Mouse (Mus musculus): ENCODE measurements at regions not wholly inside any gene's neighbourhood (a gene's known extent, or its start where the extent isn't known, plus 50 kb on each side); places are given as distances from the start of the nearest gene placed in this dataset.
A peak's percentile ranks its signal among the peaks of the same experiment; 100 is the strongest.

DNA sequence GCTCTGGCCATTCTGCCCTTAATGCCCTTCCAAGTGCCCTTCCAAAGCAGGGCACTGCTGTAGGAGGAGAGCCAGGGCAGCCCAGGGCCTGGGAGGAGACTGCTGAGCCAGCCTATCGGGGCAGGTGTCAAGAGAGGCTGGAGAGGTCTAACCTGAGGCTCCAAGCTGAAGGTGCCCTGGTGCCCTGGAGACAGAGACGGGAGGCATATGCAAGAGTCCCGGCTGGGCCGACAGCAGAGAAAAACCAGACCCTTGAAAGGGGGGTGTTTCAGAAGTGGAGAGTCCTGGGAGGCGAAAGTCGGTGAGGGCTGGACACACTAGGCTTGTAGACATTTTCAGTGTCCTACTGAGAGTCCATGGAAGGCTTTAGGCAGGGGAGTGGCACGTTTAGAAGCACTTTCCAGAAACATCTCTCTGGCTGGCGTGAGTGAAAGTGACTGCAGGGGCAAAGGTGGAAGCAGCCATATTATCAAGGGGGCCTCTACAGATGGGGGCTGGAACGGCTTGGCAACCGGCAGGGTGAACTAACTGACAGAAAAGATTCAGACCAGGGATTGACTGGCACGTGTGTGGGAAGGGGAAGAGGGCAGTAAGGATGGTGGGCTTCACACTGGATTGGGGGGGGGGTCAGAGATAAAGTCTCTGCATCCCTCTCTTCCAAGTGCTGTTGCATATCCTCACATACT is 101.1 kb downstream of the Cstad start:
- Histone ChIP-seq H3K4me1 (ENCODE audit: control insufficient read depth, insufficient read depth, low read length) (peaks cover 44% of the 10 kb centered on the region), H3K27ac (ENCODE audit: low read depth, low read length) (peak overlapping the region; percentile 46; the same call in 1 of the 2 replicates), H3K9ac (ENCODE audit: low read length) (peak overlapping the region; percentile 15), H3K9me3 (ENCODE audit: control insufficient read depth, low read length) (no peaks in the 10 kb centered on the region), H3K27me3 (ENCODE audit: control insufficient read depth, insufficient read depth, low read length) (no peaks in the 10 kb centered on the region), H3K4me3 (ENCODE audit: low read depth, low read length) (no peak overlapping the region), H3K36me3 (ENCODE audit: control insufficient read depth, insufficient read depth, low read length) (no peaks in the 10 kb centered on the region), H3K4me2 (ENCODE audit: low read depth) (no peak overlapping the region)
- ATAC-seq (ENCODE audit: insufficient read depth, low FRiP score, low TSS enrichment) = no peak
- WGBS = 70% methylated on average over 11 of the region's 11 CpGs
- no peak for DNase-seq (ENCODE audit: low spot score)

DNA sequence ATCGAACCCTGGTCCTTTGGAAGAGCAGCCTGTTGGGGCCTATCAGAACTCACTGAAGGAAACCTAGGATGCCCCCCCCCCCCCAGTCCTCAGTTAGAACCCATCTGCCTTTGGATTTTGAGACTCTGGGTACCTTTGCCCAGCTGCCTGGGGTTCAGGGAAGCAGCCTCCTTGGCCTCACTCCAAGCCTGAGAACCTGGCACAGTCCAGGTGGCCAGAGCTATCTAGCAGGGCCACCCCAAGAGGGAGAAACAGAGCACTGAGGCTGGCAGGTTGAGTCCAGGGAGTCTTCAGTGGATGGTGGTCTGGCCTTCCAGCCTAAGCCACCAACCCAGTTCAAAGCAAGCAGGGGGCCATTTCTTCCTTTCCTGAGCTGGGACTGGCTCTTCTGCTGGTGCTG is 100.2 kb downstream of the Cstad start:
- Histone ChIP-seq H3K4me1 (ENCODE audit: control insufficient read depth, insufficient read depth, low read length) (peaks cover 44% of the 10 kb centered on the region), H3K4me3 (ENCODE audit: low read depth, low read length) (no peak overlapping the region), H3K27me3 (ENCODE audit: control insufficient read depth, insufficient read depth, low read length) (no peaks in the 10 kb centered on the region), H3K4me2 (ENCODE audit: low read depth) (no peak overlapping the region), H3K9me3 (ENCODE audit: control insufficient read depth, low read length) (no peaks in the 10 kb centered on the region), H3K9ac (ENCODE audit: low read length) (no peak overlapping the region), H3K36me3 (ENCODE audit: control insufficient read depth, insufficient read depth, low read length) (no peaks in the 10 kb centered on the region), H3K27ac (ENCODE audit: low read depth, low read length) (peak overlapping the region; percentile 44; the same call in 1 of the 2 replicates)
- ATAC-seq (ENCODE audit: insufficient read depth, low FRiP score, low TSS enrichment) (no peak), DNase-seq (ENCODE audit: low spot score) (no peak)
- 92% methylated on average over 1 of the region's 1 CpGs for WGBS

DNA sequence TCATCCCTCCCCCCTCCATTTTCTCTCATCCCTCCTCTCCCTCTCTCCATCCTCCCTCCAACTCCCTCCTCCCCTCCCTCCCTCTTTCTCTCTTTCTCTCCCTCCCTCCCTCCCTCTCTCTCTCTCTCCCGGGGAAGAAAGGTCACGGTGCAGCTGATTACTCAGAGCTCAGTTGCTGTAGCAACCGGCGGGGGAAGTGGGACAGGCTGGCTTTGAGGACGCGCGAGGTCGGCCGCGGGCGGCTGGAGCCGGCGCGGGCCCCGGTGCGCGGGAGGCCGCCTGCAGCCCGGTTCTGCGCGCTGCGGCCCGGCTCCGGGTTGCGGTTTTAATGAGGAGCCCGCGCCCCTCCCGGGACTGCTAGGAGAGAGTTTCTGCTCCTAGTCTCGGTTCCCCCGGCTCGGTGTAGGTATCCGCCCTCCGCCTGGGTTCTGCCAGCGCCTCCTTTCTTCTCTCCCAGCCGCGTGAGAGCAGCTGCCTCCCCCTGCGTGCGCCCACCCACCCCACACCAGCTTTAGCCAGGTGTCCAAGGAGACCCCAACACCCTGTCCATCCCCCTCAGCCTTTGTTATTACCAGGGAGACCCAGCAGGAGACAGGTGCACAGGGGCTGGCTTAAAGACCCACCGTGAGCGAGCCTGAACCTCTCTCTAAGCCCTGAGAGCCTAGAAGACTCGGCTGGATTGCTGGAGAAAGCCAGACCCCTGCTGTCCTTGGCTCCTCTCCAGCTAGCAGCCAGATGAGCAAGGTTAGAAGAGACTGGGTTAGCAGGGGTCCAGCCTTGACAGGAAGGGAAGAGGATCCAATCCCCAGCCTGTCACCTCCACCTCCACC is 98.6 kb downstream of the Cstad start:
- peak; percentile 84 for ATAC-seq (ENCODE audit: insufficient read depth, low FRiP score, low TSS enrichment)
- Histone ChIP-seq H3K4me1 (ENCODE audit: control insufficient read depth, insufficient read depth, low read length) (peaks cover 36% of the 10 kb centered on the region), H3K9ac (ENCODE audit: low read length) (peak overlapping the region; percentile 86), H3K36me3 (ENCODE audit: control insufficient read depth, insufficient read depth, low read length) (no peaks in the 10 kb centered on the region), H3K27ac (ENCODE audit: low read depth, low read length) (peak overlapping the region; percentile 100), H3K4me2 (ENCODE audit: low read depth) (peak overlapping the region; percentile 59), H3K27me3 (ENCODE audit: control insufficient read depth, insufficient read depth, low read length) (no peaks in the 10 kb centered on the region), H3K4me3 (ENCODE audit: low read depth, low read length) (peak overlapping the region; percentile 33), H3K9me3 (ENCODE audit: control insufficient read depth, low read length) (no peaks in the 10 kb centered on the region)
- peak; percentile 92 for DNase-seq (ENCODE audit: low spot score)
- under 1% methylated on average over 41 of the region's 41 CpGs for WGBS

DNA sequence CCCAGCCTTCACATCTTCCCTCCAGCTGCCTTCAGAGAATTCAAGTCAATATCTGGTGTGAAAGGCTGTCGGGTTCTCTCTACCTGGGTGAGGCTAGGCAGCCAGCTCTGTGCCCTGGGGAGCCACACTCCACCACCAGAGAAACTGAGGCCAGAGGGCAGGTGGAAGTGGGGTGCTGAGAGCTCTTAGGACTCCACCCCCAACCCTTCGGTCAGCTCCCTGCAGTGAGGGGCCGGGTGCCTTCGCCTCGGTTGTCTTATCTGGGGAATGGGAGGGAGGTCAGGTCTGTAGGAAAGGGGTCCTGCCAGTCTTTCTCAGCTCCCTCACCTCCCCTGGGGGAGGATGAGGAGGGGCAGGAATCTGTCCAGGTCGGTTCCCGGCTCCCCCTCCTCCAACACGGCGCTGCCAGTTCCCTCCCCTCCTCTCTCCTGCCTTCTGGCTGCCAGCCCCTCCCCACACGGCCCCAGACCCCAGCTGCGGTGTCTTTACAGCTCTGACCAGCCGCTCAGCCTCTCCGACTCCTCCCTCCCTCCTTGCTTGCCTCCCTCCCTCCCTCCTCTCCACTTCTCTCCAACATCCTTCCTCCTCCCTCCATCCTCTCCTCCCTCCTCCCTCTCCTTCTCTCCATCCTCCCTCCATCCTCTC is 97.8 kb downstream of the Cstad start:
- Histone ChIP-seq H3K27ac (ENCODE audit: low read depth, low read length) (peak overlapping the region; percentile 100), H3K9ac (ENCODE audit: low read length) (peak overlapping the region; percentile 86), H3K4me3 (ENCODE audit: low read depth, low read length) (peak overlapping the region; percentile 0; the same call in 1 of the 2 replicates), H3K36me3 (ENCODE audit: control insufficient read depth, insufficient read depth, low read length) (no peaks in the 10 kb centered on the region), H3K27me3 (ENCODE audit: control insufficient read depth, insufficient read depth, low read length) (no peaks in the 10 kb centered on the region), H3K4me1 (ENCODE audit: control insufficient read depth, insufficient read depth, low read length) (peaks cover 36% of the 10 kb centered on the region), H3K9me3 (ENCODE audit: control insufficient read depth, low read length) (no peaks in the 10 kb centered on the region), H3K4me2 (ENCODE audit: low read depth) (peak overlapping the region; percentile 59)
- ATAC-seq (ENCODE audit: insufficient read depth, low FRiP score, low TSS enrichment) = peak; percentile 77
- peak; percentile 87 for DNase-seq (ENCODE audit: low spot score)
- under 1% methylated on average over 13 of the region's 13 CpGs for WGBS

DNA sequence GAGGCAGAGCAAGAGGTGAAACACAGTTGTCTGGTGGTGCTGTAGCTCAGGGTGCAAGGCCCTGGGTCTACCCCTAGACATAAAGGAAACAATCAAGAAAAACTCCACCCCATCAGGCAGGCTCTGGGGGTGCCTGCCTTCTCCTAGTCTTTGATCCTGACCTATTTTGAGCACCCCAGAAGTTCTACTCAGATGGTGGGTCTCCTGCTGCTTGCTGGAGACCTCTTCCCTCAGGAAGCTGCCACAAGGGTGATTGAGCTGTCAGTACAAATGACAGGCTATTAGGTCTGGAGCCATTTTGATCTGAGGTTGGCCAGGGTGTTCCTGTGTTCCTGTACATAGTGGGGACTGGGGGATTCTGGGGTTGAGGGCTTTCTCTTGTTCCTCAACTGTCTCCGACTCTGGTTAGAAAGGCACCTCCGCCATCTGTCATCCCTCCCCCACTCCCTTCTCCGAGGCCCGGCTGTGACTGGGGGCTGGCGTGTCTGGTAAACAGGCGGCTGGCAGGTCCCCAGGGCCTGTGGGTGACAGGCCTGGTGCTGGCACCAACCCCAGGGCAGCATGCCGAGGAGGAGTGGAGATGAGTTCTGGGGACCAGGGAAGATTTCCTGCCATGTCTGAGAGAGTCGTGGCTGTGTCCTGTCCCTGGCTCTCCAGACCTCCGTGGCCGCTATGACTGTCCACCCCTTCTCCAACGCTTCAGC is 97.2 kb downstream of the Cstad start:
- Histone ChIP-seq H3K4me3 (ENCODE audit: low read depth, low read length) (no peak overlapping the region), H3K36me3 (ENCODE audit: control insufficient read depth, insufficient read depth, low read length) (no peaks in the 10 kb centered on the region), H3K4me1 (ENCODE audit: control insufficient read depth, insufficient read depth, low read length) (peaks cover 43% of the 10 kb centered on the region), H3K9ac (ENCODE audit: low read length) (peak overlapping the region; percentile 59), H3K4me2 (ENCODE audit: low read depth) (peak overlapping the region; percentile 5; the same call in 1 of the 2 replicates), H3K9me3 (ENCODE audit: control insufficient read depth, low read length) (no peaks in the 10 kb centered on the region), H3K27ac (ENCODE audit: low read depth, low read length) (peak overlapping the region; percentile 100), H3K27me3 (ENCODE audit: control insufficient read depth, insufficient read depth, low read length) (no peaks in the 10 kb centered on the region)
- WGBS = under 1% methylated on average over 11 of the region's 11 CpGs
- peak; percentile 65 for DNase-seq (ENCODE audit: low spot score)
- peak; percentile 21 for ATAC-seq (ENCODE audit: insufficient read depth, low FRiP score, low TSS enrichment)

DNA sequence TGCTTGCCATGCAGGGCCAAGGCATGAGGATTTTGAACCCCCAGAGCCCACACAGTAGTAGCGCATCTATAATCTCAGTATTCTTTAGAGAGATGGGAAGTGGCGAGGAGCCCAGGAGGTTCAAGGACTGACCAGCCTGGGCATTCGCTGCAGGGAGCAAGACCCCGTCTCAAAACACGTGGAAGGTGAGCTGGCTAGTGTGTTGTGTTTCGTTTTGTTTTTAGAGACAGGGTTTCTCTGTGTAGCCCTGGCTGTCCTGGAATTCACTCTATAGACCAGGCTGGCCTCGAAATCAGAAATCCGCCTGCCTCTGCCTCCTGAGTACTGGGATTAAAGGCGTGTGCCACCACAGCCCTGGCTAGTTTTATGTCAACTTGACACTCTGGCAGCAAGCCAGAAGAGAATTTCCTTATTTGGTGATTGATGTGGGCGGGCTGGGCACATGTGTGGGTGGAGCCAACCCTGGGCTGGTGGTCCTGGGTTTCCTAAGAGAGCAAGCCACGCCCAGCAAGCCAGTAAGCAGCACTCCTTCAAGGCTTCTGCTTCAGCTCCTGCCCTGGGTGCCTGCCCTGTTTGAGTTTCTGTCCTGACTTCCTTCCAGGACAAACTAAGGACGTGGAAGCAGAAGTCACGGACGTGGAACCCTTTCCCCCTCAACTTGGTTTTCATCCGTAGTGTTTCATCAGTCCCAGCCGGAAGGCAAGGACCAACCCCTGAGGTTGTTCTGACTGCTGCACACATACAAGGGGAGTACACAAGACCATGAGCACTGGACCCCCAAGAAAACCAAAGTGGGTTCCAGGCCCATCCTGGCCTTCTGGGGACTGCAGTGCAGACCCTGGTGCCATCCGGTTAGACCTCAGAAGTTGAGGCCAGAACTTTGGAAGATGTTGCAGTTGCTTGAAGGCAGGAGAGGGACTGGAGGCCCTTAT is 96.4 kb downstream of the Cstad start:
- no peaks in the 10 kb centered on the region for H3K27me3 ChIP-seq (ENCODE audit: control insufficient read depth, insufficient read depth, low read length)
- peaks cover 47% of the 10 kb centered on the region for H3K4me1 ChIP-seq (ENCODE audit: control insufficient read depth, insufficient read depth, low read length)
- H3K36me3 ChIP-seq (ENCODE audit: control insufficient read depth, insufficient read depth, low read length) = no peaks in the 10 kb centered on the region
- ATAC-seq (ENCODE audit: insufficient read depth, low FRiP score, low TSS enrichment) (no peak), DNase-seq (ENCODE audit: low spot score) (no peak)
- no peaks in the 10 kb centered on the region for H3K9me3 ChIP-seq (ENCODE audit: control insufficient read depth, low read length)
- H3K4me3 ChIP-seq (ENCODE audit: low read depth, low read length) = no peak overlapping the region
- H3K9ac ChIP-seq (ENCODE audit: low read length) = no peak overlapping the region; the same call in 1 of the 2 replicates
- no peak overlapping the region for H3K4me2 ChIP-seq (ENCODE audit: low read depth)
- H3K27ac ChIP-seq (ENCODE audit: low read depth, low read length) = peak overlapping the region; percentile 100
- 87% methylated on average over 17 of the region's 17 CpGs for WGBS

DNA sequence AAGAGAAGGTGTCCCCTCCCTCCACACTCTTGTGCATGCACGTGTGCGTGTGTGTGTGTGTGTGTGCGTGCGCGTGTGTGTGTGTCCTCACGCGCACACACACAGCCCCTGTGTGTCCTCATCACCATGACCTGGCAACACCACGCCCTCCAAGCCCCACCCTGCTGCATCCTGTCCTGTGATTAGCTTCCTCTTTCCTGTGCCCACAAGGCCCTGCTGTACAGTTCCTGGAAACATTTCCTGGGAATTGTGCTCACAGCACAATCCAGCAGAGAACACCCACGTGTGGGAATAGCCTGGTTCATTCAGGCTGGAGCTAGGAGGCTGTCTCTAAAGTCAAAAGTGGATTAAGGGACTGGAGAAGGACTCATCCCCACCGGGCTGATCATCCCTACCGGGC is 95.5 kb downstream of the Cstad start:
- no peak overlapping the region for H3K4me3 ChIP-seq (ENCODE audit: low read depth, low read length)
- no peaks in the 10 kb centered on the region for H3K36me3 ChIP-seq (ENCODE audit: control insufficient read depth, insufficient read depth, low read length)
- no peak for DNase-seq (ENCODE audit: low spot score)
- no peak overlapping the region for H3K4me2 ChIP-seq (ENCODE audit: low read depth)
- H3K4me1 ChIP-seq (ENCODE audit: control insufficient read depth, insufficient read depth, low read length) = peaks cover 39% of the 10 kb centered on the region
- ATAC-seq (ENCODE audit: insufficient read depth, low FRiP score, low TSS enrichment) = no peak
- no peak overlapping the region for H3K9ac ChIP-seq (ENCODE audit: low read length)
- 0 out of 2 replicates have a peak overlapping the region, but pooled peaks have one; percentile 39 for H3K27ac ChIP-seq (ENCODE audit: low read depth, low read length)
- no peaks in the 10 kb centered on the region for H3K27me3 ChIP-seq (ENCODE audit: control insufficient read depth, insufficient read depth, low read length)
- WGBS = 78% methylated on average over 11 of the region's 11 CpGs
- no peaks in the 10 kb centered on the region for H3K9me3 ChIP-seq (ENCODE audit: control insufficient read depth, low read length)

Measured in neural tube, embryonic 11.5 days (tissue).